Mouse (Mus musculus): Measurements from ENCODE around the gene Thsd1. TPM values are rescaled to one million over a fixed set of nuclear protein-coding genes. Genes with fewer than 3 reads are reported as not detected.
"Not testable (repeated sequence)": the region's sequence is repeated elsewhere in the genome, so short reads cannot be mapped to it uniquely, and the experiment has no call there.

Thsd1 gene
- total and polyA plus RNA-seq, 3 experiments: 4.4 to 4.8 (median 4.8) TPM

GRCm38 (mm10) chr8:22302896-22303306 lies 75.8 kb downstream of the Thsd1 start:
- H3K4me3 ChIP-seq: no peak overlapping the region
- WGBS: 22% methylated on average over 7 of the region's 7 CpGs
- intact Hi-C loops (cut with DNase I): loop anchor here (10.0 kb wide), 1 partner anchor 108 kb away; the partner anchor contains the start of gene Vps36
- H3K4me1 ChIP-seq (ENCODE audit: control insufficient read depth, insufficient read depth, low read length): no peaks in the 10 kb centered on the region
- H3K9ac ChIP-seq (ENCODE audit: low read depth, low read length): no peak overlapping the region
- no peaks in the 10 kb centered on the region for H3K27me3 ChIP-seq (ENCODE audit: control insufficient read depth, insufficient read depth, low read length)
- no peak for DNase-seq
- H3K79me2 ChIP-seq (replicated peaks; ENCODE audit: control insufficient read depth, insufficient read depth, low read length): no peaks in the 10 kb centered on the region
- H3K36me3 ChIP-seq (ENCODE audit: control insufficient read depth, insufficient read depth, low read length): no peaks in the 10 kb centered on the region
- no peak overlapping the region for H3K27ac ChIP-seq
- TF ChIP-seq EP300 (IDR thresholded peaks at IDR 0.05; ENCODE audit: insufficient read depth, low read depth, low read length): no peak
- TF ChIP-seq POLR2A (IDR thresholded peaks at IDR 0.05; ENCODE audit: insufficient read depth, low read depth, low read length): no peak
- TF ChIP-seq CTCF (IDR thresholded peaks at IDR 0.05): no peak

GRCm38 (mm10) chr8:22304045-22304444 lies 76.9 kb downstream of the Thsd1 start:
- intact Hi-C loops (cut with DNase I): loop anchor here (10.0 kb wide), 1 partner anchor 109 kb away; the partner anchor contains the start of gene Vps36
- H3K27ac ChIP-seq; H3K9ac ChIP-seq (ENCODE audit: low read depth, low read length); H3K4me3 ChIP-seq; H3K4me1 ChIP-seq (ENCODE audit: control insufficient read depth, insufficient read depth, low read length); H3K79me2 ChIP-seq (replicated peaks; ENCODE audit: control insufficient read depth, insufficient read depth, low read length); H3K36me3 ChIP-seq (ENCODE audit: control insufficient read depth, insufficient read depth, low read length); H3K27me3 ChIP-seq (ENCODE audit: control insufficient read depth, insufficient read depth, low read length): not testable (repeated sequence)
- peak in 1 of 2 experiments; percentile 11 for DNase-seq
- TF ChIP-seq CTCF (IDR thresholded peaks at IDR 0.05): peak; percentile 40
- WGBS: 76% methylated on average over 9 of the region's 9 CpGs

- TF ChIP-seq CTCF (IDR thresholded peaks at IDR 0.05) (no peak), POLR2A (IDR thresholded peaks at IDR 0.05; ENCODE audit: insufficient read depth, low read depth, low read length) (no peak), EP300 (IDR thresholded peaks at IDR 0.05; ENCODE audit: insufficient read depth, low read depth, low read length) (no peak)
- intact Hi-C loops (cut with DNase I): loop anchor here (10.0 kb wide), 1 partner anchor 112 kb away; the partner anchor contains the start of gene Vps36
These were observed 79.9 kb downstream of the Thsd1 start for GRCm38 (mm10) chr8:22306999-22307398.

More at GRCm38 (mm10) chr8:22306999-22307398, 79.9 kb downstream of the Thsd1 start:
- 72% methylated on average over 10 of the region's 10 CpGs for WGBS
- no peaks in the 10 kb centered on the region for H3K36me3 ChIP-seq (ENCODE audit: control insufficient read depth, insufficient read depth, low read length)
- no peaks in the 10 kb centered on the region for H3K79me2 ChIP-seq (replicated peaks; ENCODE audit: control insufficient read depth, insufficient read depth, low read length)
- H3K27me3 ChIP-seq (ENCODE audit: control insufficient read depth, insufficient read depth, low read length): no peaks in the 10 kb centered on the region
- no peak overlapping the region for H3K4me3 ChIP-seq
- H3K27ac ChIP-seq: no peak overlapping the region
- H3K9ac ChIP-seq (ENCODE audit: low read depth, low read length): no peak overlapping the region
- H3K4me1 ChIP-seq (ENCODE audit: control insufficient read depth, insufficient read depth, low read length): no peaks in the 10 kb centered on the region
- no peak for DNase-seq

Other genes with a start within 250 kb of the Thsd1 start
- gene Atp7b, start 167.0 kb upstream of the Thsd1 start, total RNA-seq (2021): under 1 TPM; 0.05 to 0.07 TPM
- gene Atp7b, start 167.0 kb upstream of the Thsd1 start, polyA plus RNA-seq (2012; rRNA removed): 0.06 and 0.43 TPM in 2 replicates
- 1 to 10 TPM; 7.7 to 8.1 TPM for gene Alg11, start 166.6 kb upstream of the Thsd1 start, total RNA-seq (2021)
- gene Alg11, start 166.6 kb upstream of the Thsd1 start, polyA plus RNA-seq (2012; rRNA removed): 3.3 and 7.5 TPM in 2 replicates
- not detected for gene Nek5, start 102.3 kb upstream of the Thsd1 start, total RNA-seq (2021)
- 0.12 and 0.23 TPM in 2 replicates for gene Nek5, start 102.3 kb upstream of the Thsd1 start, polyA plus RNA-seq (2012; rRNA removed)
- 1 to 10 TPM; 1.4 to 2.1 TPM for gene Nek3, start 60.9 kb upstream of the Thsd1 start, total RNA-seq (2021)
- gene Nek3, start 60.9 kb upstream of the Thsd1 start, polyA plus RNA-seq (2012; rRNA removed): 1.00 and 1.9 TPM in 2 replicates
- under 1 TPM; 0.11 to 0.29 TPM for gene Ckap2, start 41.5 kb upstream of the Thsd1 start, total RNA-seq (2021)
- 0.21 and 0.53 TPM in 2 replicates for gene Ckap2, start 41.5 kb upstream of the Thsd1 start, polyA plus RNA-seq (2012; rRNA removed)
- gene Vps36, start 34.5 kb upstream of the Thsd1 start, total RNA-seq (2021): 10 to 100 TPM; 25.2 to 27.0 TPM
- gene Vps36, start 34.5 kb upstream of the Thsd1 start, polyA plus RNA-seq (2012; rRNA removed): 9.9 and 16.2 TPM in 2 replicates
- not detected for gene Tpte, start 56.1 kb downstream of the Thsd1 start, total RNA-seq (2021)
- gene Tpte, start 56.1 kb downstream of the Thsd1 start, polyA plus RNA-seq (2012; rRNA removed): not detected in 2 replicates
- 10 to 100 TPM; 12.7 to 13.4 TPM for gene Slc25a15, start 171.3 kb downstream of the Thsd1 start, total RNA-seq (2021)
- 3.9 and 7.4 TPM in 2 replicates for gene Slc25a15, start 171.3 kb downstream of the Thsd1 start, polyA plus RNA-seq (2012; rRNA removed)
- 10 to 100 TPM; 51.1 to 59.2 TPM for gene Mrps31, start 184.0 kb downstream of the Thsd1 start, total RNA-seq (2021)
- gene Mrps31, start 184.0 kb downstream of the Thsd1 start, polyA plus RNA-seq (2012; rRNA removed): 12.5 and 25.2 TPM in 2 replicates